Mouse (Mus musculus): ENCODE data around the gene Pllp. TPM values are rescaled to one million over a fixed set of nuclear protein-coding genes. Genes with fewer than 3 reads are reported as not detected.
A peak's percentile ranks its signal among the peaks of the same experiment; 100 is the strongest.

Pllp gene
- polyA plus RNA-seq, 1 experiment from 2014 or later: 8.1 TPM

DNA sequence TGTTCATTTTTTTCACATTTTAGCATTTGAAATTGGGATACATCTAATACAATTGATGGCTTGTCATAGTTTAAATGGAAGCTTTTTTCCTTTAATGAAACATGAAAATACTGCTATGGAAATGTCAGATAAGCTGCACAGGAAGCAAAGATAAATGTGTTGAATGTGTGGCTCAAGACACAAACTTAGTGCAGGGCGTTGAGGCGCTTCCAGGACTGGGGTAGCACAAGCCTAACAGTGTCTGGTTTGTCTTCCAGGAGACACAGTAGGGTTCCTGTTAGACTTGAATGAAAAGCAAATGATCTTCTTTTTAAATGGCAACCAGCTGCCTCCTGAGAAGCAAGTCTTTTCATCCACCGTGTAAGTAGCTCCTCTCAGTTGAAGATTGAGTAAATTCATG lies 46.6 kb downstream of the Pllp start:
- WGBS: 41% methylated on average over 3 of the region's 3 CpGs
- peak; percentile 4 for DNase-seq (ENCODE audit: low spot score)
- no peak for ATAC-seq (ENCODE audit: low read depth)
- no peaks in the 10 kb centered on the region for H3K27me3 ChIP-seq (replicated peaks; ENCODE audit: control insufficient read depth, insufficient read depth, low read length)
- H3K27ac ChIP-seq (replicated peaks; ENCODE audit: low read depth, low read length): no peak overlapping the region
- no peak overlapping the region for H3K9ac ChIP-seq (ENCODE audit: low read depth, low read length)
- H3K4me1 ChIP-seq (ENCODE audit: control insufficient read depth, insufficient read depth, low read length): no peaks in the 10 kb centered on the region
- H3K36me3 ChIP-seq (ENCODE audit: control insufficient read depth, insufficient read depth, low read length): peaks cover 74% of the 10 kb centered on the region
- no peak overlapping the region for H3K4me3 ChIP-seq (ENCODE audit: low read depth, low read length)
- H3K4me2 ChIP-seq (ENCODE audit: low read depth, low read length): no peak overlapping the region
- H3K9me3 ChIP-seq (ENCODE audit: control insufficient read depth, low read length): no peaks in the 10 kb centered on the region

DNA sequence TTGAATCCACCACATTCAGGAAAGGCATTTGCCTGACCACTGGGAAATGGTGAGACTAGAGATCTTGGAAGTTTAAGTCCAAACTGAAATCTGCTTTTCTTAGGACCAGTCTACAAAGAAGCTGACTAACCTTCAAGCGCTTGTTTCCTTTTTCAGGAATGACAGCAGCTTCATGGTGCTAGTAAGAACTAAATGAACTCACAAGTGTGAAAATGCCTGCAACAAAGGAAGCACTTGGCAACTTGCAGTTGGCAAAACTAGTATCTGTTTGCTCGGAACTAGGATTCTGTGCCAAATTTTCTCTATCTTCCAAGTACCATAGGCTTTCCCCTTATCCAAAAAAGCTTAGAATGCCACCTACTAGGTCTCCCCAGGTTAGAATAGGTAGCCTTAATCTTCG lies 49.9 kb downstream of the Pllp start:
- H3K27ac ChIP-seq (replicated peaks; ENCODE audit: low read depth, low read length): no peak overlapping the region
- 90% methylated on average over 3 of the region's 3 CpGs for WGBS
- peaks cover 74% of the 10 kb centered on the region for H3K36me3 ChIP-seq (ENCODE audit: control insufficient read depth, insufficient read depth, low read length)

DNA sequence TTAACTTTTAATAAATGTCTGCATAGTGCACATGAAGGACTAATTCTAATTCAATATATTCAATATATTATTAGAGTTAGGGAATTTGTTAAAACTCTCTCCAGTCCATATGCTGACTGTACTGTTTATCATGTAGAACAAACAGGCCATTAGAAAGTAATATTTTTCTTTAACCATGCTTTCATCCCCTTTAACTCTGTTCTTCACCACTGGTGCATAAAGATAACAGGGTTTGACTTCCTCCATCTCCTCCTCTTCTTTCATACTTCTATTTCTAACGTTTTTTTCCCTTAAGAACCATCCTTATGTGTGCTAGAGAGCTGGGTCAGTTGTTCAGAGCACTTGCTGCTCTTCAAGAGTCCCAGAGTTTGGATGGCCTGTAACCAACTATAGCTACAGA lies 50.9 kb downstream of the Pllp start:
- Histone ChIP-seq H3K36me3 (ENCODE audit: control insufficient read depth, insufficient read depth, low read length) (peaks cover 77% of the 10 kb centered on the region), H3K4me3 (ENCODE audit: low read depth, low read length) (no peak overlapping the region), H3K4me2 (ENCODE audit: low read depth, low read length) (no peak overlapping the region), H3K27ac (replicated peaks; ENCODE audit: low read depth, low read length) (no peak overlapping the region), H3K4me1 (ENCODE audit: control insufficient read depth, insufficient read depth, low read length) (no peaks in the 10 kb centered on the region), H3K27me3 (replicated peaks; ENCODE audit: control insufficient read depth, insufficient read depth, low read length) (no peaks in the 10 kb centered on the region), H3K9me3 (ENCODE audit: control insufficient read depth, low read length) (no peaks in the 10 kb centered on the region), H3K9ac (ENCODE audit: low read depth, low read length) (no peak overlapping the region)
- 50% methylated on average over 1 of the region's 1 CpGs for WGBS
- ATAC-seq (ENCODE audit: low read depth) (no peak), DNase-seq (ENCODE audit: low spot score) (no peak)

More for the DNA sequence above, 49.9 kb downstream of the Pllp start:
- no peaks in the 10 kb centered on the region for H3K27me3 ChIP-seq (replicated peaks; ENCODE audit: control insufficient read depth, insufficient read depth, low read length)
- H3K4me1 ChIP-seq (ENCODE audit: control insufficient read depth, insufficient read depth, low read length): no peaks in the 10 kb centered on the region
- H3K9ac ChIP-seq (ENCODE audit: low read depth, low read length): no peak overlapping the region
- ATAC-seq (ENCODE audit: low read depth): no peak
- no peak overlapping the region for H3K4me3 ChIP-seq (ENCODE audit: low read depth, low read length)
- no peak overlapping the region for H3K4me2 ChIP-seq (ENCODE audit: low read depth, low read length)
- H3K9me3 ChIP-seq (ENCODE audit: control insufficient read depth, low read length): no peaks in the 10 kb centered on the region
- no peak for DNase-seq (ENCODE audit: low spot score)

DNA sequence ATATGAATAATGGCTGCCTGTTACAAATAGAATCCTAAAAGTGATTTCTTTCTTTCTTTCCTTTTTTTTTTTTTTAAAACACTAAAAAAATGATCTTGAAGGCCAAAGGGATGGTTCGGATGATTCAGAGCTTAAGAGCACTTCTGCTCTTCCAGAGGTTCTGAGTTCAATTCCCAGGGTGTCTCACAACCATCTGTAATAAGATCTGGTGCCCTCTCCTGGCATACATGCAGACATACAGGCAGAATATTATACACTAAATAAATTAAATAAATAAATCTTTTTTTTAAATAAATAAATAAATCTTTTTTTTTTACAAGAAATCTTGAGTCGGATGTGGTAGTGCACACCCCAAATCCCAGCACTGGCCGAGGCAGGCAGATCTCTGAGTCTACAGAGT lies 54.1 kb downstream of the Pllp start:
- WGBS: 91% methylated on average over 3 of the region's 3 CpGs
- Histone ChIP-seq H3K27ac (replicated peaks; ENCODE audit: low read depth, low read length) (no peak overlapping the region), H3K4me2 (ENCODE audit: low read depth, low read length) (no peak overlapping the region), H3K9ac (ENCODE audit: low read depth, low read length) (no peak overlapping the region), H3K4me1 (ENCODE audit: control insufficient read depth, insufficient read depth, low read length) (no peaks in the 10 kb centered on the region), H3K27me3 (replicated peaks; ENCODE audit: control insufficient read depth, insufficient read depth, low read length) (no peaks in the 10 kb centered on the region), H3K9me3 (ENCODE audit: control insufficient read depth, low read length) (no peaks in the 10 kb centered on the region), H3K36me3 (ENCODE audit: control insufficient read depth, insufficient read depth, low read length) (peaks cover 86% of the 10 kb centered on the region), H3K4me3 (ENCODE audit: low read depth, low read length) (no peak overlapping the region)
- ATAC-seq (ENCODE audit: low read depth) (no peak), DNase-seq (ENCODE audit: low spot score) (no peak)

DNA sequence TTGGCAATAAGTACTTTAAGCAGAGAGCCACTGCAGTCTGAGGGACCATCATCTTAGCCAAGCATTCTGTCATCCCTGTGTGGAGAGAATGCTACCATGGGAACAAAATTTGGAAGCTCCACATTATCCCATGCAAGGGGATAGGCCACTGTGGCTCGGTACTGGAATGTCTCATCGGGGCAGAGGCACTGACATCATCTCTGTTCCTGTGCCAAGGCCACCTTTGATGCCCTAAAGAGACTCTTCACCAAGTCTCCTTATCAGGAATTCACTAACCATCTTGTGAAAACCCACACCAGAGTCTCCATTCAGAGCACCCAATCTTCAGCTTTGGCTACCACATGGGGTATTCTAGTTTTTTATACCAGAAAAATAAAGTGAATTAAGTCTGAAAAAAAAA lies 54.9 kb downstream of the Pllp start:
- DNase-seq (ENCODE audit: low spot score): no peak
- Histone ChIP-seq H3K4me2 (ENCODE audit: low read depth, low read length) (no peak overlapping the region), H3K4me1 (ENCODE audit: control insufficient read depth, insufficient read depth, low read length) (no peaks in the 10 kb centered on the region), H3K4me3 (ENCODE audit: low read depth, low read length) (no peak overlapping the region), H3K9me3 (ENCODE audit: control insufficient read depth, low read length) (no peaks in the 10 kb centered on the region), H3K27me3 (replicated peaks; ENCODE audit: control insufficient read depth, insufficient read depth, low read length) (no peaks in the 10 kb centered on the region), H3K9ac (ENCODE audit: low read depth, low read length) (no peak overlapping the region), H3K27ac (replicated peaks; ENCODE audit: low read depth, low read length) (no peak overlapping the region), H3K36me3 (ENCODE audit: control insufficient read depth, insufficient read depth, low read length) (peaks cover 86% of the 10 kb centered on the region)
- WGBS: 92% methylated on average over 2 of the region's 2 CpGs
- ATAC-seq (ENCODE audit: low read depth): no peak

DNA sequence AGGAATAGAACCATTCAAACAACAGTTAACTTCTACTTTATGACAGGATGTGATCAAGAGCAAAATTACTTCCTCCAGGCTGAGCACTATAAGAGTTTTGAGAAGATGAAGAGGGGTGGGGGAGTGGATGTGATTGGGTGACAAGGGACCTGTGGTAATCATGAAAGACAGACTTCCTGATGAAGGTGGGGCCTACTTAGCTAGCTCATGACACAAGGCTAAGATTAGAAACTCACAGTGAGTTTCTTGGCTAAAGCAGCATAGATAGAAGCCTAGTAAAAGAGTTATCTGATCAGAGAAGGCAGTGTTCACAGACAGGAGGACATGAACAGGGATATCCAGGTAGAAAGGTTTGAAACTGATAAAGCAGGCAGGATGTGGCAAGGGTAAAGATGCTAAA lies 61.9 kb downstream of the Pllp start:
- no peaks in the 10 kb centered on the region for H3K9me3 ChIP-seq (ENCODE audit: control insufficient read depth, low read length)
- H3K27me3 ChIP-seq (replicated peaks; ENCODE audit: control insufficient read depth, insufficient read depth, low read length): no peaks in the 10 kb centered on the region
- ATAC-seq (ENCODE audit: low read depth): no peak
- H3K36me3 ChIP-seq (ENCODE audit: control insufficient read depth, insufficient read depth, low read length): peaks cover 90% of the 10 kb centered on the region
- no peak overlapping the region for H3K9ac ChIP-seq (ENCODE audit: low read depth, low read length)
- H3K4me3 ChIP-seq (ENCODE audit: low read depth, low read length): no peak overlapping the region
- H3K4me2 ChIP-seq (ENCODE audit: low read depth, low read length): no peak overlapping the region
- no peak overlapping the region for H3K27ac ChIP-seq (replicated peaks; ENCODE audit: low read depth, low read length)
- DNase-seq (ENCODE audit: low spot score): no peak
- no peaks in the 10 kb centered on the region for H3K4me1 ChIP-seq (ENCODE audit: control insufficient read depth, insufficient read depth, low read length)

DNA sequence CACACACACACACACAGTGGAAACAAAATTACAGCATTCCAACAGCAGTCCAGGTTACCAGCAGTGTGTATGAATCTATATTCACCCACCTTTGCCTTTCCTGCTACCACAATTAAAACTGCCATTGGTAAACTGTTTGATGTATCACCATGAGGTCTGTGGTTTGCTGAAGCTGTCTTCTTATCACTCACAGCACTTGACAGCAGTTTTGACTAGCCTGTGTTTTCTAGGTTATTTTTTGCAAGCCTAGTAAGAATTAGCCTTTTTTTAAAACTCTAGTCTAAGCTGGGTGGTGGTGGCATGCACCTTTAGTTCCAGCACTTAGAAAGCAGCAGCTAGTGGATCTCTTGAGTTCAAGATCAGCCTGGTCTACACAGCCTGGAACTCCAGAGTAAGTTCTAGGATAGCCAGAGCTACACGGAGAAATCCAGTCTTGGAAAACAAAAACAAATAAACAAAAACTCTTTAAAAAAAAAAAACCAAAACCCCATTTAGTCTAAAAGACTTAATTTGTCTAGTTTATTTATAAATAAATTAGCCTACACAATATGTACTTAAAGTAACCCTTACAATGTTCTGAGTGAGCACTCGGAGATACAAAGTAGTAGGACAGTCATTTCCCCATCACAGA lies 62.4 kb downstream of the Pllp start:
- H3K9ac ChIP-seq (ENCODE audit: low read depth, low read length): no peak overlapping the region
- DNase-seq (ENCODE audit: low spot score) (no peak), ATAC-seq (ENCODE audit: low read depth) (no peak)
- no peaks in the 10 kb centered on the region for H3K9me3 ChIP-seq (ENCODE audit: control insufficient read depth, low read length)
- H3K36me3 ChIP-seq (ENCODE audit: control insufficient read depth, insufficient read depth, low read length): peaks cover 89% of the 10 kb centered on the region
- H3K27ac ChIP-seq (replicated peaks; ENCODE audit: low read depth, low read length): no peak overlapping the region
- H3K4me1 ChIP-seq (ENCODE audit: control insufficient read depth, insufficient read depth, low read length): no peaks in the 10 kb centered on the region
- H3K4me2 ChIP-seq (ENCODE audit: low read depth, low read length): no peak overlapping the region
- WGBS: 87% methylated on average over 2 of the region's 2 CpGs
- no peak overlapping the region for H3K4me3 ChIP-seq (ENCODE audit: low read depth, low read length)
- H3K27me3 ChIP-seq (replicated peaks; ENCODE audit: control insufficient read depth, insufficient read depth, low read length): no peaks in the 10 kb centered on the region

Other genes with a start within 250 kb of the Pllp start
- gene Cpne2, start 163.3 kb downstream of the Pllp start, polyA plus RNA-seq (2014; fragmentation: Nextera tagmentation; extraction: Ambion mirVana): 12.4 and 13.8 TPM in 2 replicates
- 33.6 and 36.0 TPM in 2 replicates for gene Rspry1, start 94.3 kb downstream of the Pllp start, polyA plus RNA-seq (2014; fragmentation: Nextera tagmentation; extraction: Ambion mirVana)
- gene Fam192a, start 94.3 kb downstream of the Pllp start, polyA plus RNA-seq (2014; fragmentation: Nextera tagmentation; extraction: Ambion mirVana): 48.7 and 56.0 TPM in 2 replicates
- 54.5 and 59.0 TPM in 2 replicates for gene Arl2bp, start 29.7 kb downstream of the Pllp start, polyA plus RNA-seq (2014; fragmentation: Nextera tagmentation; extraction: Ambion mirVana)
- not detected in 2 replicates for gene Ccl22, start 49.3 kb upstream of the Pllp start, polyA plus RNA-seq (2014; fragmentation: Nextera tagmentation; extraction: Ambion mirVana)
- gene Cx3cl1, start 75.7 kb upstream of the Pllp start, polyA plus RNA-seq (2014; fragmentation: Nextera tagmentation; extraction: Ambion mirVana): 7.9 and 8.3 TPM in 2 replicates
- 0.60 and 0.63 TPM in 2 replicates for gene Ccl17, start 114.2 kb upstream of the Pllp start, polyA plus RNA-seq (2014; fragmentation: Nextera tagmentation; extraction: Ambion mirVana)
- gene Coq9, start 142.0 kb upstream of the Pllp start, polyA plus RNA-seq (2014; fragmentation: Nextera tagmentation; extraction: Ambion mirVana): 73.8 and 77.9 TPM in 2 replicates
- gene Ciapin1, start 142.1 kb upstream of the Pllp start, polyA plus RNA-seq (2014; fragmentation: Nextera tagmentation; extraction: Ambion mirVana): 72.2 and 79.5 TPM in 2 replicates
- 121 and 129 TPM in 2 replicates for gene Polr2c, start 161.2 kb upstream of the Pllp start, polyA plus RNA-seq (2014; fragmentation: Nextera tagmentation; extraction: Ambion mirVana)
- 30.6 and 31.6 TPM in 2 replicates for gene Dok4, start 180.1 kb upstream of the Pllp start, polyA plus RNA-seq (2014; fragmentation: Nextera tagmentation; extraction: Ambion mirVana)
- 38.5 and 49.5 TPM in 2 replicates for gene Ccdc102a, start 221.8 kb upstream of the Pllp start, polyA plus RNA-seq (2014; fragmentation: Nextera tagmentation; extraction: Ambion mirVana)
- 0.21 TPM in 2 replicates for gene Adgrg5, start 227.4 kb upstream of the Pllp start, polyA plus RNA-seq (2014; fragmentation: Nextera tagmentation; extraction: Ambion mirVana)

Measured in embryonic facial prominence, embryonic 14.5 days (tissue).